Mouse (Mus musculus): ENCODE measurements at regions not wholly inside any gene's neighbourhood (a gene's known extent, or its start where the extent isn't known, plus 50 kb on each side); places are given as distances from the start of the nearest gene placed in this dataset.

GRCm38 (mm10) chr15:26051415-26051814 is 67.2 kb downstream of the Zfp622 start:
- Histone ChIP-seq H3K4me3 (ENCODE audit: low read depth, low read length) (no peak overlapping the region), H3K27me3 (ENCODE audit: insufficient read depth, low read length) (no peaks in the 10 kb centered on the region), H3K9me3 (ENCODE audit: low read depth, low read length) (no peaks in the 10 kb centered on the region; the same call in 1 of the 2 replicates), H3K4me2 (no peak overlapping the region), H3K27ac (ENCODE audit: low read depth) (no peak overlapping the region), H3K9ac (no peak overlapping the region), H3K4me1 (ENCODE audit: insufficient read depth) (no peaks in the 10 kb centered on the region), H3K36me3 (ENCODE audit: insufficient read depth) (no peaks in the 10 kb centered on the region)
- ATAC-seq (ENCODE audit: insufficient read depth), result no peak
- 73% methylated on average over 2 of the region's 2 CpGs for WGBS
- TF ChIP-seq CTCF (IDR thresholded peaks at IDR 0.05; ENCODE audit: low read depth), result no peak
- no peak for DNase-seq

GRCm38 (mm10) chr15:26052720-26053316 is 68.7 kb downstream of the Zfp622 start:
- DNase-seq (no peak), ATAC-seq (ENCODE audit: insufficient read depth) (no peak)
- Histone ChIP-seq H3K9ac (no peak overlapping the region), H3K36me3 (ENCODE audit: insufficient read depth) (no peaks in the 10 kb centered on the region), H3K4me3 (ENCODE audit: low read depth, low read length) (no peak overlapping the region), H3K27ac (ENCODE audit: low read depth) (no peak overlapping the region), H3K4me2 (no peak overlapping the region), H3K9me3 (ENCODE audit: low read depth, low read length) (no peaks in the 10 kb centered on the region; the same call in 1 of the 2 replicates), H3K4me1 (ENCODE audit: insufficient read depth) (no peaks in the 10 kb centered on the region), H3K27me3 (ENCODE audit: insufficient read depth, low read length) (no peaks in the 10 kb centered on the region)
- WGBS, result 45% methylated on average over 4 of the region's 4 CpGs
- no peak for TF ChIP-seq CTCF (IDR thresholded peaks at IDR 0.05; ENCODE audit: low read depth)

GRCm38 (mm10) chr15:26058019-26058418 is 73.9 kb downstream of the Zfp622 start:
- Histone ChIP-seq H3K36me3 (ENCODE audit: insufficient read depth) (no peaks in the 10 kb centered on the region), H3K9ac (no peak overlapping the region), H3K27ac (ENCODE audit: low read depth) (no peak overlapping the region), H3K4me3 (ENCODE audit: low read depth, low read length) (no peak overlapping the region), H3K4me1 (ENCODE audit: insufficient read depth) (no peaks in the 10 kb centered on the region), H3K27me3 (ENCODE audit: insufficient read depth, low read length) (no peaks in the 10 kb centered on the region), H3K4me2 (no peak overlapping the region), H3K9me3 (ENCODE audit: low read depth, low read length) (no peaks in the 10 kb centered on the region; the same call in 1 of the 2 replicates)
- no peak for TF ChIP-seq CTCF (IDR thresholded peaks at IDR 0.05; ENCODE audit: low read depth)
- no peak for ATAC-seq (ENCODE audit: insufficient read depth)
- DNase-seq, result no peak
- 51% methylated on average over 3 of the region's 3 CpGs for WGBS

- ATAC-seq (ENCODE audit: insufficient read depth) (no peak), DNase-seq (no peak)
- Histone ChIP-seq H3K36me3 (ENCODE audit: insufficient read depth) (no peaks in the 10 kb centered on the region), H3K9ac (no peak overlapping the region), H3K4me3 (ENCODE audit: low read depth, low read length) (no peak overlapping the region), H3K4me1 (ENCODE audit: insufficient read depth) (no peaks in the 10 kb centered on the region), H3K27me3 (ENCODE audit: insufficient read depth, low read length) (no peaks in the 10 kb centered on the region), H3K9me3 (ENCODE audit: low read depth, low read length) (no peaks in the 10 kb centered on the region), H3K4me2 (no peak overlapping the region), H3K27ac (ENCODE audit: low read depth) (no peak overlapping the region)
- 69% methylated on average over 4 of the region's 4 CpGs for WGBS
- TF ChIP-seq CTCF (IDR thresholded peaks at IDR 0.05; ENCODE audit: low read depth), result no peak
Observed at GRCm38 (mm10) chr15:26100199-26100598, 116.0 kb downstream of the Zfp622 start.

- Histone ChIP-seq H3K4me1 (ENCODE audit: insufficient read depth) (no peaks in the 10 kb centered on the region), H3K4me3 (ENCODE audit: low read depth, low read length) (no peak overlapping the region), H3K4me2 (no peak overlapping the region), H3K9ac (no peak overlapping the region), H3K9me3 (ENCODE audit: low read depth, low read length) (no peaks in the 10 kb centered on the region), H3K27me3 (ENCODE audit: insufficient read depth, low read length) (no peaks in the 10 kb centered on the region), H3K27ac (ENCODE audit: low read depth) (no peak overlapping the region), H3K36me3 (ENCODE audit: insufficient read depth) (no peaks in the 10 kb centered on the region)
- ATAC-seq (ENCODE audit: insufficient read depth) (no peak), DNase-seq (no peak)
- no peak for TF ChIP-seq CTCF (IDR thresholded peaks at IDR 0.05; ENCODE audit: low read depth)
- WGBS, result 78% methylated on average over 6 of the region's 6 CpGs
Observed at GRCm38 (mm10) chr15:26107993-26108392, 123.8 kb downstream of the Zfp622 start.

- DNase-seq (no peak), ATAC-seq (ENCODE audit: insufficient read depth) (no peak)
- Histone ChIP-seq H3K9me3 (ENCODE audit: low read depth, low read length) (no peaks in the 10 kb centered on the region), H3K4me2 (no peak overlapping the region), H3K27me3 (ENCODE audit: insufficient read depth, low read length) (no peaks in the 10 kb centered on the region), H3K36me3 (ENCODE audit: insufficient read depth) (no peaks in the 10 kb centered on the region), H3K9ac (no peak overlapping the region), H3K27ac (ENCODE audit: low read depth) (no peak overlapping the region), H3K4me1 (ENCODE audit: insufficient read depth) (no peaks in the 10 kb centered on the region), H3K4me3 (ENCODE audit: low read depth, low read length) (no peak overlapping the region)
- WGBS, result 57% methylated on average over 2 of the region's 2 CpGs
- TF ChIP-seq CTCF (IDR thresholded peaks at IDR 0.05; ENCODE audit: low read depth), result no peak
Observed at GRCm38 (mm10) chr15:26144197-26144596, 160.0 kb downstream of the Zfp622 start.

- Histone ChIP-seq H3K4me3 (ENCODE audit: low read depth, low read length) (no peak overlapping the region), H3K4me1 (ENCODE audit: insufficient read depth) (no peaks in the 10 kb centered on the region), H3K4me2 (no peak overlapping the region), H3K36me3 (ENCODE audit: insufficient read depth) (no peaks in the 10 kb centered on the region), H3K9ac (no peak overlapping the region), H3K27ac (ENCODE audit: low read depth) (no peak overlapping the region), H3K27me3 (ENCODE audit: insufficient read depth, low read length) (no peaks in the 10 kb centered on the region), H3K9me3 (ENCODE audit: low read depth, low read length) (no peaks in the 10 kb centered on the region)
- DNase-seq (no peak), ATAC-seq (ENCODE audit: insufficient read depth) (no peak)
- TF ChIP-seq CTCF (IDR thresholded peaks at IDR 0.05; ENCODE audit: low read depth), result no peak
- WGBS, result 83% methylated on average over 3 of the region's 3 CpGs
Observed at GRCm38 (mm10) chr15:26158499-26158898, 150.3 kb upstream of the March11 start.

All from lung, embryonic 14.5 days (tissue).